Mouse (Mus musculus): ENCODE results near the gene Pja2. TPM values are rescaled to one million over a fixed set of nuclear protein-coding genes. Genes with fewer than 3 reads are reported as not detected.
"Not testable (repeated sequence)": the region's sequence is repeated elsewhere in the genome, so short reads cannot be mapped to it uniquely, and the experiment has no call there.

Pja2 gene
- total RNA-seq, 2 experiments from 2014 or later, result 86.0 to 89.6 TPM

GRCm38 (mm10) chr17:64281368-64281767, 50.3 kb downstream of the Pja2 start:
- DNase-seq, result not testable (repeated sequence)

GRCm38 (mm10) chr17:64277649-64278212, 54.0 kb downstream of the Pja2 start:
- no peak for DNase-seq

GRCm38 (mm10) chr17:64276666-64277065, 55.0 kb downstream of the Pja2 start:
- no peak for DNase-seq

- no peak for DNase-seq
Observed at GRCm38 (mm10) chr17:64275188-64275587, 56.5 kb downstream of the Pja2 start.

DNA sequence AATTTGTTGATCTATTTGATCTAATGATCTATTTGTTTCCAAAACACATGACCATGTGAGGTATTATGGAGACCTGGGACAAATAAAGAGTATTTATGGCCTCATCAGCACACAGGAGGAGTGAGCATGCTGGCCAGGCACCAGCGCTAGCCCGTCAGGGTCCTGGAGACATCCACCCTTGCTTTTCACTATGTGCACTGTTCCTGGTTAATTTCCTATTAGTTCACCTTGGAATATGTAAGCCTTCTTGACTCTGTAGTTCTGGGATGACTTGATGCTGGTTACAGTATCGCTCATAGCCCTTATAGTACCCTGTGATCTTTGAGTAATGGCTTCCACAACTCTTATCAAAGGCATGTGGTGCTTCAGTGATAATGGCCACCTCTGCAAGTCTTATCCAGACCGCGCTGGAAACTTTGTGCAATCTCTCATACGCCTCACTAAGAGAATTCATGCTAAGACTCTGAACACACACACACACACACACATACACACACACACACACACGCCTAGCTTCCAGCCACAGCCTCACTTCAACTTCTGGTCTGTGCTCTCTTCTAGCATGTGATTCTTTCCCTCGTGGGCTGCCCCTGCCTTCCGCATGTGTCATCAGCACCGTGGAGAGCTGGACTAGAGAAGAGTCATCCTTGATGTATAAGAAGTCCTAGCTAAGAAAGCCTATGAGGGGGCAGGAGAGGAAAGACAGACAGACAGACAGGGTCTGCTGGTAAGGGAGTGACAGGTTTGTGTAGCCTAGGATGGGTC, 57.2 kb downstream of the Pja2 start:
- no peak for DNase-seq

DNA sequence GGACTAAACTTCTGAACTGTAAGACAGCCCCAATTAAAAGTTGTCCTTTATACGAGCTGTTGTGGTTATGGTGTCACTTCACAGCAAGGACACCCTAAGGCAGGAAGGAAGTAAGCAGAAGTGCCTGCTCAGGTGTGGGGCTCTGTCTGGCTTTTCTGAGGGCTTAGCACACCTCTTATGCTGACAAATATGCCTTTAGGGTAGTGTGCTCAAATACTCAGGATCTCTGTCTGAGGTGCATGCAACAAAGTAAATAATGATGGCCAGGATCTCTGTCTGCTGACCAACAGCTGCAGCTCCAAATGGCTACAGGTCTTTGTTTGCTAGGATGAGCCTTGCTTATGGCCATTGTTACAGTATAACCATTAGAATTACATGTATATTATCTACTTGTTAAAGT, 71.1 kb downstream of the Pja2 start:
- no peak for DNase-seq

DNA sequence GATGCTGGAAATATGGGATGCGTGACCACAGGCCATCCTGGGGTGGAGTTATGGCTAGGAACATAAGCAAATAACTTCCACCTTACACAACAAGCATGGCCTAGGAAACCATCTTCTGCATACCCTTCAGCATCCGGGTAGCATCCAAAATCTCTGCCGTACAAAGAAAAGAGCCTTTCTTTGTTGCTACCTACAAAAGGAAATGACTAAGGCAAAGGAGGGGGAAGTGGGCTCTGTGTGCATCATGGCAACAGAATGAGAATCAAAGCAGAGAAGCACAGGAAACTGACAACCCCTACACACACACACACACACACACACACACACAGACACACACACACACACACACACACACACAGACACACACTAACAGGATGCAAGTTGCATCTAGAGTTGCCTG, 83.5 kb downstream of the Pja2 start:
- no peak for DNase-seq

DNA sequence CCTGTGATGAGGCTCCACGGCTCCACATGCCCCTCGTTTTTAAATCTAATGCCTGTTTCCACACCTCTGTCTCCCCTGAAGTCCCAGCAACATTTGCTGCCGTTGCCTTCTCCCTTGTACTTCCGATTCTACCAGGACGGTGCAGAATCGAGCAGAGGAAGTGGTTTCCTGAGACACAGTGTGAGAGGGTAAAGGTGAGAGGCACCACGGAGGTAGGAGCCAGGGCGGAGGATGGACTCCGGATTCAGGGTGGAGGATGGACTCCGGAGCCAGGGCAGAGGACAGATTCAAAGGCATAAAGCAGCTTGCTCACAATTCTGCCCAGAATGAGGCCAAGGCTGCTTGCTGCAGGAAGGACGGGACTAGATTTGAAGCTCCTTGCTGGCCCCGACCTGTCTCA, 88.8 kb downstream of the Pja2 start:
- DNase-seq, result no peak

- no peak for DNase-seq
Observed at GRCm38 (mm10) chr17:64242310-64242859, 89.3 kb downstream of the Pja2 start.

- DNase-seq, result no peak
Observed at GRCm38 (mm10) chr17:64241544-64242292, 90.0 kb downstream of the Pja2 start.

DNA sequence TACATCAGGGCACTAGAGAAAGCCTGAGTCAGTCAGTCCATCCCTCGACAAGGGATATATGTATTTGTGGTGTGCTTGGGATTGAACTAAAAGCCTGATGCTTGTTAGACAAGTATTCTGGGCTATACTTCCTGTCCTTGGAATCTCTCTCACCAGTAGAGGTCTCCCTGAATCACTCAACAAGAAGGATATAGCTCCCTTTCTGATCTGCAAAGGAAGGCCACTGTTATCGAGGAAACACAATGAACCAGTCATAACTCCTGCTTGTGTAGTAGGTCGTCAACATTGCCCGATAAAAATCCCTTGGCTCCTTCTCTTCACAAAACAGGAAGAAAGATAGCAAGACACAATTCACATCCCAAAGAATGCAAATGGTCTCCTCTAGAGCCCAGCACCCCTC, 99.6 kb downstream of the Pja2 start:
- no peak for DNase-seq

DNA sequence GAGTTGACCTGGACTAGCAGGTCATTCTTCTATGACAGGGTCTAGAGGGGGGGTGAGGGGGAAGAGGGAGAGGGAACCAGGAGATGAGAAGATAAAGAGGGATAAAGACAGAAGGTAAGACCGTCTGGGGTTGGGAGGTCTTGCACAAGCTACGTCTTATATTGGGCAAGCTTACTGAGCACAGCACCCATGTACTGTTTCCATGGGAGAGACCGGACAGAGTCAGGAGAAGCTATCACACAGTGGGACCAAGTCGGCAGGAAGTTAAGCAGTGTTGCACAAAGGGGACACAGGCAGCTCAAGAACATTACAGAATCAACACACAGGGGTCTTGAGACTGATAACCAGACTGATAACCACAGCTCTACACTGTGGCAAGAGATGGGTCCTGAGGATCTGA, 100.1 kb downstream of the Pja2 start:
- not testable (repeated sequence) for DNase-seq

DNA sequence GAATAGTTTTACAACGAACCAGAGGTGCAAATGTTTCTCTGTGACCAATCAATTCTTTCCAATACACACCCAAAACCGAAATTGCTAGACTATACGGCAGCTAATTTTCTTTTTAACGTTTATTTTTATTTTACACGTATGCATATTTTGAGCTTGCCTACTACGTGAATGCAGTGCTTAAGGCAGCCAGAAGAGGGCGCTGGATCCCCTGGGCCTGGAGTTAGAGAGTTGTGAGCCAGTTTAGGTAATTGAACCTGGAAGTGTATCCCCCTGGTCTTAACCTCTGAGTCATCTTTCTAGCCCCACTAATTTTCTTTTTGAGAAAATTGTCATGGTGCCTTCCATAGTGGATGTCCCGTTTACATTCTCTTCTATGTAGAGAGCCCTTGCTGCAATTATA, 100.5 kb downstream of the Pja2 start:
- DNase-seq, result no peak

Small RNA genes lying within 50 kb of the gene (microRNA-seq; reads per million reads assigned to microRNA genes)
- 0 reads per million in 2 experiments for gene Gm24194 (ENCODE audit: borderline replicate concordance in 2 of 2)
